Mouse (Mus musculus) brain, embryonic 18.5 days (tissue): Measurements from ENCODE around the gene Cpped1.

Experiments used
- DNase-seq: peaks from one replicate; pipeline ENCODE4 v3.0.0-alpha.2; 2012; ENCODE audit warnings: low read depth, low spot score

The Cpped1 gene

GRCm38 (mm10) chr16:11909035-11909591, at the start of gene Cpped1:
TSS of gene Cpped1 (minus strand) at chr16:11909445.
- DNase-seq = peak; percentile 74

- no peak for DNase-seq
Observed at GRCm38 (mm10) chr16:11940477-11940876, 31.2 kb upstream of the Cpped1 start.

- DNase-seq = no peak
Observed at GRCm38 (mm10) chr16:11910801-11911200, 1.6 kb upstream of the Cpped1 start.

GRCm38 (mm10) chr16:11909817-11910216, 572 bp upstream of the Cpped1 start:
- no peak for DNase-seq

GRCm38 (mm10) chr16:11908461-11909014, 707 bp downstream of the Cpped1 start:
- no peak for DNase-seq

GRCm38 (mm10) chr16:11907816-11908215, 1.4 kb downstream of the Cpped1 start:
- DNase-seq = no peak

- DNase-seq = no peak
Observed at GRCm38 (mm10) chr16:11906906-11907305, 2.3 kb downstream of the Cpped1 start.

GRCm38 (mm10) chr16:11905216-11905615, 4.0 kb downstream of the Cpped1 start:
- DNase-seq = no peak

- DNase-seq = no peak
Observed at GRCm38 (mm10) chr16:11902007-11902406, 7.2 kb downstream of the Cpped1 start.

- no peak for DNase-seq
Observed at GRCm38 (mm10) chr16:11900341-11900740, 8.9 kb downstream of the Cpped1 start.

GRCm38 (mm10) chr16:11896411-11896810, 12.8 kb downstream of the Cpped1 start:
- DNase-seq = no peak

- DNase-seq = peak; percentile 28
Observed at GRCm38 (mm10) chr16:11894877-11895276, 14.4 kb downstream of the Cpped1 start.

- DNase-seq = no peak
Observed at GRCm38 (mm10) chr16:11890186-11890585, 19.1 kb downstream of the Cpped1 start.

GRCm38 (mm10) chr16:11889741-11890140, 19.5 kb downstream of the Cpped1 start:
- no peak for DNase-seq

- no peak for DNase-seq
Observed at GRCm38 (mm10) chr16:11881795-11882194, 27.4 kb downstream of the Cpped1 start.

GRCm38 (mm10) chr16:11880461-11880860, 28.8 kb downstream of the Cpped1 start:
- no peak for DNase-seq

GRCm38 (mm10) chr16:11879196-11879595, 30.0 kb downstream of the Cpped1 start:
- DNase-seq = no peak

- DNase-seq = no peak
Observed at GRCm38 (mm10) chr16:11875227-11875626, 34.0 kb downstream of the Cpped1 start.

- DNase-seq = no peak
Observed at GRCm38 (mm10) chr16:11873292-11873691, 36.0 kb downstream of the Cpped1 start.

GRCm38 (mm10) chr16:11868486-11868885, 40.8 kb downstream of the Cpped1 start:
- DNase-seq = no peak

GRCm38 (mm10) chr16:11852716-11853605, 56.3 kb downstream of the Cpped1 start:
- no peak for DNase-seq

GRCm38 (mm10) chr16:11848990-11849658, 60.1 kb downstream of the Cpped1 start:
- no peak for DNase-seq
